Mouse (Mus musculus): ENCODE measurements around the gene Fpgs.

Gene Fpgs

GRCm38 (mm10) chr2:32637778-32638281 is 66.1 kb downstream of the Fpgs start:
- no peak for DNase-seq (ENCODE audit: low spot score in 2 of 2)

GRCm38 (mm10) chr2:32636617-32637016 is 67.3 kb downstream of the Fpgs start:
- DNase-seq (ENCODE audit: low spot score in 2 of 2): no peak

- no peak for DNase-seq (ENCODE audit: low spot score in 2 of 2)
These were observed 69.5 kb downstream of the Fpgs start for GRCm38 (mm10) chr2:32634277-32635105.

- no peak for DNase-seq (ENCODE audit: low spot score in 2 of 2)
These were observed 70.3 kb downstream of the Fpgs start for GRCm38 (mm10) chr2:32633660-32634059.
